Mouse (Mus musculus) bone marrow, adult 2 months (tissue): ENCODE measurements around the gene Vnn3. TPM values are rescaled to one million over a fixed set of nuclear protein-coding genes. Genes with fewer than 3 reads are reported as not detected.

Experiments
- H3K27ac ChIP-seq: fragments of 200-500 bp; 2 replicates; pipeline ENCODE4 v1.5.1; 2012; ENCODE audit warnings: low read depth, mild to moderate bottlenecking, control low read depth, inconsistent platforms, low read length; ENCODE audit not compliant: control insufficient read depth, poor library complexity, insufficient read depth
- H3K4me1 ChIP-seq: fragments of 200-500 bp; 2 replicates; pipeline ENCODE4 v1.6.1; 2011; ENCODE audit warnings: low read length; ENCODE audit not compliant: control insufficient read depth, insufficient read depth
- H3K4me3 ChIP-seq: fragments of 200-500 bp; replicated peaks from 2 replicates; pipeline ENCODE3; 2011; ENCODE audit warnings: mild to moderate bottlenecking, low read depth, low read length, control low read depth; ENCODE audit not compliant: control insufficient read depth
- CTCF ChIP-seq: fragments of 200-500 bp; IDR thresholded peaks from 2 replicates; pipeline ENCODE4 v1.5.1; 2011; ENCODE audit warnings: low read length, control low read depth; ENCODE audit not compliant: control insufficient read depth, insufficient read depth
- POLR2A ChIP-seq: fragments of 200-500 bp; IDR thresholded peaks from 2 replicates; pipeline ENCODE4 v1.6.1; 2011; ENCODE audit warnings: low read depth, mild to moderate bottlenecking, control low read depth, low read length, borderline replicate concordance; ENCODE audit not compliant: control insufficient read depth
- WGBS: fragments of 180-500 bp; shearing (Covaris S2); methylation state at CpG from one replicate; pipeline ENCODE4 v1.1.7; 2018; 5-methylcytosine and 5-hydroxymethylcytosine counted together
- polyA plus RNA-seq: library from polyadenylated mRNA; stranded (reverse); fragments of >200 nt; gene quantifications from 2 replicates; pipeline ENCODE4 v1.2.4, GENCODE M21; 2011; ENCODE audit warnings: low replicate concordance; ENCODE audit not compliant: missing spikeins, insufficient read depth, insufficient read length

Vnn3 gene
- polyA plus RNA-seq, 1 experiment: 4.7 TPM

- H3K4me3 ChIP-seq: no peak overlapping the region
- no peak overlapping the region for H3K27ac ChIP-seq
- 89% methylated on average over 3 of the region's 3 CpGs for WGBS
- no peaks in the 10 kb centered on the region for H3K4me1 ChIP-seq
- TF ChIP-seq CTCF: no peak
- no peak for TF ChIP-seq POLR2A
Observed at GRCm38 (mm10) chr10:23901119-23901518, 49.9 kb downstream of the Vnn3 start.

GRCm38 (mm10) chr10:23905661-23906060, 54.4 kb downstream of the Vnn3 start:
- WGBS: 84% methylated on average over 1 of the region's 1 CpGs
- Histone ChIP-seq H3K4me1 (no peaks in the 10 kb centered on the region), H3K4me3 (no peak overlapping the region), H3K27ac (no peak overlapping the region)
- no peak for TF ChIP-seq POLR2A
- no peak for TF ChIP-seq CTCF

Other genes with a start within 250 kb of the Vnn3 start
- gene Rps12, start 64.2 kb upstream of the Vnn3 start, polyA plus RNA-seq: 508 and 643 TPM in 2 replicates
- gene Slc18b1, start 54.5 kb upstream of the Vnn3 start, polyA plus RNA-seq: 12.6 TPM in 1 of 2 replicates, not detected in the other
- gene Vnn1, start 43.2 kb downstream of the Vnn3 start, polyA plus RNA-seq: not detected in 2 replicates
- gene Taar1, start 68.9 kb downstream of the Vnn3 start, polyA plus RNA-seq: not detected in 2 replicates
- not detected in 2 replicates for gene Taar2, start 87.1 kb downstream of the Vnn3 start, polyA plus RNA-seq
- gene Taar3, start 98.1 kb downstream of the Vnn3 start, polyA plus RNA-seq: not detected in 2 replicates
- not detected in 2 replicates for gene Taar4, start 109.0 kb downstream of the Vnn3 start, polyA plus RNA-seq
- gene Taar5, start 119.2 kb downstream of the Vnn3 start, polyA plus RNA-seq: not detected in 2 replicates
- not detected in 2 replicates for gene Taar6, start 134.2 kb downstream of the Vnn3 start, polyA plus RNA-seq
- not detected in 2 replicates for gene Taar7a, start 142.0 kb downstream of the Vnn3 start, polyA plus RNA-seq
- not detected in 2 replicates for gene Taar7b, start 148.5 kb downstream of the Vnn3 start, polyA plus RNA-seq
- gene Taar7d, start 175.8 kb downstream of the Vnn3 start, polyA plus RNA-seq: not detected in 2 replicates
- gene Taar7e, start 186.2 kb downstream of the Vnn3 start, polyA plus RNA-seq: not detected in 2 replicates
- gene Taar7f, start 198.0 kb downstream of the Vnn3 start, polyA plus RNA-seq: not detected in 2 replicates
- not detected in 2 replicates for gene Taar8a, start 225.0 kb downstream of the Vnn3 start, polyA plus RNA-seq
- gene Taar8b, start 240.8 kb downstream of the Vnn3 start, polyA plus RNA-seq: not detected in 2 replicates